Mouse (Mus musculus): ENCODE data around the gene Gnptab.
"Not testable (repeated sequence)": the region's sequence is repeated elsewhere in the genome, so short reads cannot be mapped to it uniquely, and the experiment has no call there.

The Gnptab gene

GRCm38 (mm10) chr10:88379013-88379885 is at the start of gene Gnptab, which contains the start of gene Dram1:
Gene Gnptab, plus strand, starts transcription at chr10:88379132.
Gene Dram1, minus strand, starts transcription at chr10:88379080.
- DNase-seq (ENCODE audit: low spot score in 2 of 2): peak; percentile 80 to 88

- no peak for DNase-seq (ENCODE audit: low spot score in 2 of 2)
Measured at GRCm38 (mm10) chr10:88330695-88331094, 48.2 kb upstream of the Gnptab start.

- DNase-seq (ENCODE audit: low spot score in 2 of 2): no peak
Measured at GRCm38 (mm10) chr10:88340660-88341059, 38.3 kb upstream of the Gnptab start.

GRCm38 (mm10) chr10:88341368-88341767 is 37.6 kb upstream of the Gnptab start:
- DNase-seq (ENCODE audit: low spot score in 2 of 2): no peak

- DNase-seq (ENCODE audit: low spot score in 2 of 2): no peak
Measured at GRCm38 (mm10) chr10:88345899-88346401, 33.0 kb upstream of the Gnptab start.

GRCm38 (mm10) chr10:88346454-88347245 is 32.3 kb upstream of the Gnptab start:
- no peak for DNase-seq (ENCODE audit: low spot score in 2 of 2)

GRCm38 (mm10) chr10:88349800-88350199 is 29.1 kb upstream of the Gnptab start:
- no peak for DNase-seq (ENCODE audit: low spot score in 2 of 2)

- DNase-seq (ENCODE audit: low spot score in 2 of 2): no peak
Measured at GRCm38 (mm10) chr10:88350687-88351086, 28.2 kb upstream of the Gnptab start.

GRCm38 (mm10) chr10:88351411-88352103 is 27.4 kb upstream of the Gnptab start:
- DNase-seq (ENCODE audit: low spot score in 2 of 2): no peak

- DNase-seq (ENCODE audit: low spot score in 2 of 2): no peak
Measured at GRCm38 (mm10) chr10:88352549-88352948, 26.4 kb upstream of the Gnptab start.

GRCm38 (mm10) chr10:88354599-88354998 is 24.3 kb upstream of the Gnptab start:
- DNase-seq (ENCODE audit: low spot score in 2 of 2): no peak

- no peak for DNase-seq (ENCODE audit: low spot score in 2 of 2)
Measured at GRCm38 (mm10) chr10:88356114-88356982, 22.6 kb upstream of the Gnptab start.

- peak; percentile 65 for DNase-seq (ENCODE audit: low spot score in 2 of 2)
Measured at GRCm38 (mm10) chr10:88356983-88357559, 21.9 kb upstream of the Gnptab start.

- no peak for DNase-seq (ENCODE audit: low spot score in 2 of 2)
Measured at GRCm38 (mm10) chr10:88362218-88362617, 16.7 kb upstream of the Gnptab start.

GRCm38 (mm10) chr10:88364221-88364620 is 14.7 kb upstream of the Gnptab start:
- no peak for DNase-seq (ENCODE audit: low spot score in 2 of 2)

GRCm38 (mm10) chr10:88369233-88369632 is 9.7 kb upstream of the Gnptab start:
- DNase-seq (ENCODE audit: low spot score in 2 of 2): no peak

- no peak for DNase-seq (ENCODE audit: low spot score in 2 of 2)
Measured at GRCm38 (mm10) chr10:88371793-88372192, 7.1 kb upstream of the Gnptab start.

GRCm38 (mm10) chr10:88372436-88372835 is 6.5 kb upstream of the Gnptab start:
- no peak for DNase-seq (ENCODE audit: low spot score in 2 of 2)

- DNase-seq (ENCODE audit: low spot score in 2 of 2): not testable (repeated sequence)
Measured at GRCm38 (mm10) chr10:88372945-88373344, 6.0 kb upstream of the Gnptab start.

- DNase-seq (ENCODE audit: low spot score in 2 of 2): no peak
Measured at GRCm38 (mm10) chr10:88374984-88375383, 3.9 kb upstream of the Gnptab start.

Measured in urinary bladder, adult 18-20 months (tissue).